Mouse (Mus musculus): ENCODE measurements around the gene Vav3. TPM values are rescaled to one million over a fixed set of nuclear protein-coding genes. Genes with fewer than 3 reads are reported as not detected.
A peak's percentile ranks its signal among the peaks of the same experiment; 100 is the strongest.

Vav3 gene
- polyA plus RNA-seq, 1 experiment from 2014 or later, result 13.8 TPM

- H3K27ac ChIP-seq, result no peak overlapping the region
- H3K9ac ChIP-seq, result no peak overlapping the region
- H3K4me3 ChIP-seq, result no peak overlapping the region
- no peaks in the 10 kb centered on the region for H3K36me3 ChIP-seq
- H3K9me3 ChIP-seq, result no peaks in the 10 kb centered on the region
- no peaks in the 10 kb centered on the region for H3K4me1 ChIP-seq
- WGBS, result 88% methylated on average over 4 of the region's 4 CpGs
- ATAC-seq (ENCODE audit: insufficient number of reproducible peaks, insufficient read depth, low FRiP score, low TSS enrichment, low read depth), result no peak
- H3K27me3 ChIP-seq, result no peaks in the 10 kb centered on the region
- no peak overlapping the region for H3K4me2 ChIP-seq
Measured at GRCm38 (mm10) chr3:109562268-109562667, 221.8 kb downstream of the Vav3 start.

- 83% methylated on average over 2 of the region's 2 CpGs for WGBS
- H3K36me3 ChIP-seq, result no peaks in the 10 kb centered on the region
- H3K27ac ChIP-seq, result no peak overlapping the region
- no peak overlapping the region for H3K4me2 ChIP-seq
- no peak for ATAC-seq (ENCODE audit: insufficient number of reproducible peaks, insufficient read depth, low FRiP score, low TSS enrichment, low read depth)
- H3K9me3 ChIP-seq, result no peaks in the 10 kb centered on the region
- no peak overlapping the region for H3K4me3 ChIP-seq
- H3K4me1 ChIP-seq, result no peaks in the 10 kb centered on the region
- H3K27me3 ChIP-seq, result no peaks in the 10 kb centered on the region
- no peak overlapping the region for H3K9ac ChIP-seq
Measured at GRCm38 (mm10) chr3:109564443-109564842, 224.0 kb downstream of the Vav3 start.

DNA sequence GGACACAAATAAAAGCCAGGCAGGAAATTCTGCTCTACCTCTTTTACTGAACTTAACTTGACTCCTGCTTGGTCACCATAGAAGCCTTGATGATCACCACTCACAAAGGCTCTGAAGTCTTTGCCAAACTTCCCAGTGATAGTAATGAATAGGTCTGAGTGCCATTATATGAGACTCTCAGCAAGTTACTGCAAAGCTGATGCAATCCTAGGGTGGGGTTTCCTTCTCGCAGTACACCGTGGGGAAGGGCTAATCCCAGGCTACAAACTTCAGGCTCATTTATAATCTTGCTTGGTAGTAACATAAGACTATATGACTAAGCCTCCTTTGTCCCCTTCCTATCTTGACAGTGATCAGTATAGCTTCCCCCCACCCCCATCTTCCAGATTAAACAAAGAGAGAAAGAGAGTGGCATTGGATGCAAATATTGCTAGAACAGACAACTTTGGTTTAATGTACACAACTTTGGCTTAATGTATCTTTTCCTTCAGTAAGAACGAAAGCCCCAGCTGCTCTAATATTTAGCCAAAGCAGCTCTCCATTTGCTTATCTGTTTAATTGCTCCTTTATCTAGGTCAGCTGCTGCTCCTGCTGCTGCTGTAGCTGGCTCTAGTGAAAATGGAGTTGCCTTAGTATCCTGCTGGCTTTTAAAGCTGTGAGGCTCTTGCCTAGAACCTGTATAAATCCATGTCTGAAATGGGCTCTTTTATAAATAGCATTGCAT is 228.3 kb downstream of the Vav3 start:
- Histone ChIP-seq H3K9ac (no peak overlapping the region), H3K4me2 (no peak overlapping the region), H3K36me3 (no peaks in the 10 kb centered on the region), H3K27ac (no peak overlapping the region), H3K4me3 (no peak overlapping the region), H3K27me3 (no peaks in the 10 kb centered on the region), H3K9me3 (no peaks in the 10 kb centered on the region), H3K4me1 (no peaks in the 10 kb centered on the region)
- 63% methylated on average over 3 of the region's 3 CpGs for WGBS
- ATAC-seq (ENCODE audit: insufficient number of reproducible peaks, insufficient read depth, low FRiP score, low TSS enrichment, low read depth), result no peak

GRCm38 (mm10) chr3:109571483-109571882 is 231.0 kb downstream of the Vav3 start:
- 88% methylated on average over 1 of the region's 1 CpGs for WGBS
- Histone ChIP-seq H3K4me3 (no peak overlapping the region), H3K9ac (no peak overlapping the region), H3K27ac (no peak overlapping the region), H3K9me3 (no peaks in the 10 kb centered on the region), H3K27me3 (no peaks in the 10 kb centered on the region), H3K36me3 (no peaks in the 10 kb centered on the region), H3K4me2 (no peak overlapping the region), H3K4me1 (0 out of 2 replicates have a peak, but pooled peaks cover 3% of the 10 kb centered on the region)
- no peak for ATAC-seq (ENCODE audit: insufficient number of reproducible peaks, insufficient read depth, low FRiP score, low TSS enrichment, low read depth)

DNA sequence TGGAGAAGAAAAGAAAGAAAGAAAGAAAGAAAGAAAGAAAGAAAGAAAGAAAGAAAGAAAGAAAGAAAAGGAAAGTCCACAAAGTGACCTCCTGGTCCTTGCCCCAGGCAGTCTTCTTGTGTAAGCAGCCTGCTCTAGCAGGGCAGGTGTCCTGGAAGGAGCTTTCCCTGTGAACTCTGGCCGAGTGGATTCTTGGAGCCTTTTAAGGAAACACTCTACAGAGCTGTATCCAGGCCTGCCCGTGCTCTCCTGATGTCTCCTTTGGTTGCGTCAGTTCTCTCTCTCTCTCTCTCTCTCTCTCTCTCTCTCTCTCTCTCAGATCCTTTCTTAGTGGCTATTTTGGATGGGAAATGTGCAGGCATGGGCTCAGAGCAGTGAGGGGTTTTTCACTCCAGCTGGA is 232.4 kb downstream of the Vav3 start:
- Histone ChIP-seq H3K9me3 (no peaks in the 10 kb centered on the region), H3K4me3 (no peak overlapping the region), H3K4me1 (0 out of 2 replicates have a peak, but pooled peaks cover 3% of the 10 kb centered on the region), H3K27me3 (no peaks in the 10 kb centered on the region), H3K9ac (no peak overlapping the region), H3K4me2 (no peak overlapping the region), H3K27ac (no peak overlapping the region), H3K36me3 (no peaks in the 10 kb centered on the region)
- WGBS, result 33% methylated on average over 3 of the region's 3 CpGs
- ATAC-seq (ENCODE audit: insufficient number of reproducible peaks, insufficient read depth, low FRiP score, low TSS enrichment, low read depth), result no peak

DNA sequence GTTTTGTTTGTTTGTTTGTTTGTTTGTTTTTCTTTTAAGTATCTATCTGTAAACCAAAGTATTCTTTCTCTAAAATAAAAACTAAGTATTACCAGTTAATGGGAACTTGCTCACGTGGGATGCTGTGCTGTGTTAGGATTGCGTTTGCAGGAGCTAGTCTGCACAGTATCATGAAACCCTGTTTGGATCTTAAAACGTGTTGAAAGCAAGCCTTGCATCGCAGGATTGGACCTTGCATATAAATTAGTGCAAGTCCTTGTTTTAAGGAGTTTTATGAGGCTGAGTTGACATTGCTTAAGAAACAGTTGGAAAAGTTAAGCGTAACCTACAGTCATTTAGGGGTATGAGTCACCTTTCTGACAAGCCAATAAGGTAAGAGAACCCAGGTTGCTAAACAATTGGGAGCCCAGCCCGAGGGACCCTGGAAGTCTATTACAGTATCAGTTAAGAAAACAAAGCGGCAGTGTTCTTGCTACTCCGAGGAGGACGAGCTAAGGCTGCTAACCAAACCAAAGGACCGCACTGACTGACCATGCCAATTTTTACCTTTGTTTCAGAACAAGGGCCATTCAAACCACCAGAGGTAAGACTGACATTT is 233.2 kb downstream of the Vav3 start:
- Histone ChIP-seq H3K36me3 (no peaks in the 10 kb centered on the region), H3K4me3 (peak overlapping the region; percentile 19), H3K27me3 (no peaks in the 10 kb centered on the region), H3K27ac (peak overlapping the region; percentile 48; the same call in 1 of the 2 replicates), H3K4me2 (peak overlapping the region; percentile 33), H3K4me1 (peaks cover 8% of the 10 kb centered on the region; the same call in 1 of the 2 replicates), H3K9ac (no peak overlapping the region), H3K9me3 (no peaks in the 10 kb centered on the region)
- WGBS, result 50% methylated on average over 10 of the region's 10 CpGs
- no peak for ATAC-seq (ENCODE audit: insufficient number of reproducible peaks, insufficient read depth, low FRiP score, low TSS enrichment, low read depth)

- peak overlapping the region; percentile 19 for H3K4me3 ChIP-seq
- peaks cover 8% of the 10 kb centered on the region; the same call in 1 of the 2 replicates for H3K4me1 ChIP-seq
- no peak for ATAC-seq (ENCODE audit: insufficient number of reproducible peaks, insufficient read depth, low FRiP score, low TSS enrichment, low read depth)
- WGBS, result 49% methylated on average over 6 of the region's 6 CpGs
- no peaks in the 10 kb centered on the region for H3K36me3 ChIP-seq
- peak overlapping the region; percentile 48; the same call in 1 of the 2 replicates for H3K27ac ChIP-seq
- no peaks in the 10 kb centered on the region for H3K9me3 ChIP-seq
- no peak overlapping the region for H3K9ac ChIP-seq
- peak overlapping the region; percentile 33 for H3K4me2 ChIP-seq
- H3K27me3 ChIP-seq, result no peaks in the 10 kb centered on the region
Measured at GRCm38 (mm10) chr3:109574161-109574560, 233.7 kb downstream of the Vav3 start.

DNA sequence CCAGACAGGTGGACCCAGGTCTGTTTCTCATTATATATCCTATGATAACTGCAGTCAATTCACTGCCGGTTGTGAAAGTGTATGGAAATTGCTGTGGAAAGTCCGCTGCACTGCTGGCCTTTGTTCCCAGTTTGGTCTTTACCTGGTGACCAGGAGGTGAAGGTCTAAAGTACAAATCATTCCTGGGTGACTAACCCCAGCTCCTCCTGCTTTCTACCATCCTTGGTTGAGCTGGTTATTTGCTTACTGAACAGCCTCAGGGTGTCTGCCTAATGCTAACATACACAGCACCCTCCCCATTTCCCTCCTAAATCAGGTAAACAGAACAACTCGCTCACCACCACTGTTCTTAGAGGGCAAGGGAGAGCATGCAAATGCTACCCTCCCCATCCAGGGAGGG is 237.9 kb downstream of the Vav3 start:
- H3K27me3 ChIP-seq, result no peaks in the 10 kb centered on the region
- WGBS, result 60% methylated on average over 3 of the region's 3 CpGs
- no peak overlapping the region for H3K4me3 ChIP-seq
- H3K36me3 ChIP-seq, result no peaks in the 10 kb centered on the region
- no peaks in the 10 kb centered on the region for H3K9me3 ChIP-seq
- ATAC-seq (ENCODE audit: insufficient number of reproducible peaks, insufficient read depth, low FRiP score, low TSS enrichment, low read depth), result no peak
- peaks cover 8% of the 10 kb centered on the region; the same call in 1 of the 2 replicates for H3K4me1 ChIP-seq
- no peak overlapping the region for H3K4me2 ChIP-seq
- H3K9ac ChIP-seq, result no peak overlapping the region
- H3K27ac ChIP-seq, result no peak overlapping the region

- Histone ChIP-seq H3K27ac (no peak overlapping the region; the same call in 1 of the 2 replicates), H3K9me3 (no peaks in the 10 kb centered on the region), H3K9ac (no peak overlapping the region), H3K4me3 (no peak overlapping the region), H3K4me2 (no peak overlapping the region), H3K36me3 (no peaks in the 10 kb centered on the region), H3K27me3 (no peaks in the 10 kb centered on the region), H3K4me1 (peaks cover 8% of the 10 kb centered on the region; the same call in 1 of the 2 replicates)
- ATAC-seq (ENCODE audit: insufficient number of reproducible peaks, insufficient read depth, low FRiP score, low TSS enrichment, low read depth), result no peak
- WGBS, result 58% methylated on average over 7 of the region's 7 CpGs
Measured at GRCm38 (mm10) chr3:109578983-109579382, 238.5 kb downstream of the Vav3 start.

GRCm38 (mm10) chr3:109585946-109586345 is 245.5 kb downstream of the Vav3 start:
- Histone ChIP-seq H3K27me3 (no peaks in the 10 kb centered on the region), H3K36me3 (no peaks in the 10 kb centered on the region), H3K4me1 (0 out of 2 replicates have a peak, but pooled peaks cover 4% of the 10 kb centered on the region), H3K9ac (no peak overlapping the region), H3K9me3 (no peaks in the 10 kb centered on the region), H3K4me2 (no peak overlapping the region), H3K4me3 (no peak overlapping the region), H3K27ac (no peak overlapping the region)
- no peak for ATAC-seq (ENCODE audit: insufficient number of reproducible peaks, insufficient read depth, low FRiP score, low TSS enrichment, low read depth)

- no peaks in the 10 kb centered on the region for H3K9me3 ChIP-seq
- H3K4me2 ChIP-seq, result no peak overlapping the region
- H3K9ac ChIP-seq, result no peak overlapping the region
- WGBS, result 75% methylated on average over 6 of the region's 6 CpGs
- H3K4me3 ChIP-seq, result no peak overlapping the region
- H3K4me1 ChIP-seq, result 0 out of 2 replicates have a peak, but pooled peaks cover 4% of the 10 kb centered on the region
- H3K27me3 ChIP-seq, result no peaks in the 10 kb centered on the region
- H3K27ac ChIP-seq, result no peak overlapping the region
- no peaks in the 10 kb centered on the region for H3K36me3 ChIP-seq
- no peak for ATAC-seq (ENCODE audit: insufficient number of reproducible peaks, insufficient read depth, low FRiP score, low TSS enrichment, low read depth)
Measured at GRCm38 (mm10) chr3:109592970-109593369, 252.5 kb downstream of the Vav3 start.

DNA sequence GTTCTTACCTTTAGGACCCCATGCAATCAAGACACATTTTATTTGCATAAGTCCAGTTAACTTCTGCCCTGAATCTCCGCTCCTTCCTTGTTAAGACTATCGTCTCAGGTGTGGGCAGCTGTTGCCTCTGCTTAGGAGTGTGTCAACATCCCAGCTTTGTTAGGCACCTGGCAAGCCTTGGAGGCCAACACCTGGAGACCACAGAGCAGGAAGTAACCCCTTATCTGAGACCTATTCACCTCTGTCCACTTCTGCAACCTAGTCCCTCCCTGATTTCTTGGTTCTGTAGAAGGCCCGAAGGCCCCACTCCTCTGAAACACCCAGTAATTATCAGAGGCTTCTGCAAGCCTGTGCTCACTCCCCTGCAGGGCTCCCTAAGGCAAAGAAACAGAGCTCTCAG is 255.6 kb downstream of the Vav3 start:
- Histone ChIP-seq H3K4me2 (no peak overlapping the region), H3K27ac (no peak overlapping the region), H3K4me1 (0 out of 2 replicates have a peak, but pooled peaks cover 4% of the 10 kb centered on the region), H3K27me3 (no peaks in the 10 kb centered on the region), H3K9me3 (no peaks in the 10 kb centered on the region), H3K9ac (no peak overlapping the region), H3K36me3 (no peaks in the 10 kb centered on the region), H3K4me3 (no peak overlapping the region)
- no peak for ATAC-seq (ENCODE audit: insufficient number of reproducible peaks, insufficient read depth, low FRiP score, low TSS enrichment, low read depth)
- WGBS, result 60% methylated on average over 3 of the region's 3 CpGs
